Mouse (Mus musculus): ENCODE measurements at regions not wholly inside any gene's neighbourhood (a gene's known extent, or its start where the extent isn't known, plus 50 kb on each side); places are given as distances from the start of the nearest gene placed in this dataset.

- ATAC-seq (replicated peaks in 1 of 2; ENCODE audit: insufficient read depth in 1 of 2, low FRiP score in 2 of 2, low TSS enrichment in 1 of 2, low read depth in 1 of 2, poor library complexity in 2 of 2, severe bottlenecking in 2 of 2), result no peak
Observed at GRCm38 (mm10) chr1:73535726-73536265, 520.1 kb upstream of the Tnp1 start.

- no peak for ATAC-seq (replicated peaks in 1 of 2; ENCODE audit: insufficient read depth in 1 of 2, low FRiP score in 2 of 2, low TSS enrichment in 1 of 2, low read depth in 1 of 2, poor library complexity in 2 of 2, severe bottlenecking in 2 of 2)
Observed at GRCm38 (mm10) chr1:73533526-73533925, 517.8 kb upstream of the Tnp1 start.

- no peak for ATAC-seq (replicated peaks in 1 of 2; ENCODE audit: insufficient read depth in 1 of 2, low FRiP score in 2 of 2, low TSS enrichment in 1 of 2, low read depth in 1 of 2, poor library complexity in 2 of 2, severe bottlenecking in 2 of 2)
Observed at GRCm38 (mm10) chr1:73532316-73532715, 516.6 kb upstream of the Tnp1 start.

GRCm38 (mm10) chr1:73531831-73532230, 516.1 kb upstream of the Tnp1 start:
- no peak for ATAC-seq (replicated peaks in 1 of 2; ENCODE audit: insufficient read depth in 1 of 2, low FRiP score in 2 of 2, low TSS enrichment in 1 of 2, low read depth in 1 of 2, poor library complexity in 2 of 2, severe bottlenecking in 2 of 2)

GRCm38 (mm10) chr1:73530326-73530725, 514.6 kb upstream of the Tnp1 start:
- no peak for ATAC-seq (replicated peaks in 1 of 2; ENCODE audit: insufficient read depth in 1 of 2, low FRiP score in 2 of 2, low TSS enrichment in 1 of 2, low read depth in 1 of 2, poor library complexity in 2 of 2, severe bottlenecking in 2 of 2)

- no peak for ATAC-seq (replicated peaks in 1 of 2; ENCODE audit: insufficient read depth in 1 of 2, low FRiP score in 2 of 2, low TSS enrichment in 1 of 2, low read depth in 1 of 2, poor library complexity in 2 of 2, severe bottlenecking in 2 of 2)
Observed at GRCm38 (mm10) chr1:73528623-73529022, 512.9 kb upstream of the Tnp1 start.

- no peak for ATAC-seq (replicated peaks in 1 of 2; ENCODE audit: insufficient read depth in 1 of 2, low FRiP score in 2 of 2, low TSS enrichment in 1 of 2, low read depth in 1 of 2, poor library complexity in 2 of 2, severe bottlenecking in 2 of 2)
Observed at GRCm38 (mm10) chr1:73516441-73516840, 500.7 kb upstream of the Tnp1 start.

GRCm38 (mm10) chr1:73515781-73516180, 500.1 kb upstream of the Tnp1 start:
- no peak for ATAC-seq (replicated peaks in 1 of 2; ENCODE audit: insufficient read depth in 1 of 2, low FRiP score in 2 of 2, low TSS enrichment in 1 of 2, low read depth in 1 of 2, poor library complexity in 2 of 2, severe bottlenecking in 2 of 2)

GRCm38 (mm10) chr1:73513822-73514221, 498.1 kb upstream of the Tnp1 start:
- no peak for ATAC-seq (replicated peaks in 1 of 2; ENCODE audit: insufficient read depth in 1 of 2, low FRiP score in 2 of 2, low TSS enrichment in 1 of 2, low read depth in 1 of 2, poor library complexity in 2 of 2, severe bottlenecking in 2 of 2)

GRCm38 (mm10) chr1:73512836-73513235, 497.1 kb upstream of the Tnp1 start:
- ATAC-seq (replicated peaks in 1 of 2; ENCODE audit: insufficient read depth in 1 of 2, low FRiP score in 2 of 2, low TSS enrichment in 1 of 2, low read depth in 1 of 2, poor library complexity in 2 of 2, severe bottlenecking in 2 of 2), result no peak

GRCm38 (mm10) chr1:73507071-73507754, 491.5 kb upstream of the Tnp1 start:
- no peak for ATAC-seq (replicated peaks in 1 of 2; ENCODE audit: insufficient read depth in 1 of 2, low FRiP score in 2 of 2, low TSS enrichment in 1 of 2, low read depth in 1 of 2, poor library complexity in 2 of 2, severe bottlenecking in 2 of 2)

GRCm38 (mm10) chr1:73503611-73504010, 487.9 kb upstream of the Tnp1 start:
- ATAC-seq (replicated peaks in 1 of 2; ENCODE audit: insufficient read depth in 1 of 2, low FRiP score in 2 of 2, low TSS enrichment in 1 of 2, low read depth in 1 of 2, poor library complexity in 2 of 2, severe bottlenecking in 2 of 2), result no peak

GRCm38 (mm10) chr1:73500671-73501070, 485.0 kb upstream of the Tnp1 start:
- no peak for ATAC-seq (replicated peaks in 1 of 2; ENCODE audit: insufficient read depth in 1 of 2, low FRiP score in 2 of 2, low TSS enrichment in 1 of 2, low read depth in 1 of 2, poor library complexity in 2 of 2, severe bottlenecking in 2 of 2)

GRCm38 (mm10) chr1:73495971-73496749, 480.5 kb upstream of the Tnp1 start:
- no peak for ATAC-seq (replicated peaks in 1 of 2; ENCODE audit: insufficient read depth in 1 of 2, low FRiP score in 2 of 2, low TSS enrichment in 1 of 2, low read depth in 1 of 2, poor library complexity in 2 of 2, severe bottlenecking in 2 of 2)

GRCm38 (mm10) chr1:73481956-73482355, 466.2 kb upstream of the Tnp1 start:
- ATAC-seq (replicated peaks in 1 of 2; ENCODE audit: insufficient read depth in 1 of 2, low FRiP score in 2 of 2, low TSS enrichment in 1 of 2, low read depth in 1 of 2, poor library complexity in 2 of 2, severe bottlenecking in 2 of 2), result no peak

- no peak for ATAC-seq (replicated peaks in 1 of 2; ENCODE audit: insufficient read depth in 1 of 2, low FRiP score in 2 of 2, low TSS enrichment in 1 of 2, low read depth in 1 of 2, poor library complexity in 2 of 2, severe bottlenecking in 2 of 2)
Observed at GRCm38 (mm10) chr1:73479349-73479920, 463.7 kb upstream of the Tnp1 start.

GRCm38 (mm10) chr1:73460598-73460997, 444.9 kb upstream of the Tnp1 start:
- no peak for ATAC-seq (replicated peaks in 1 of 2; ENCODE audit: insufficient read depth in 1 of 2, low FRiP score in 2 of 2, low TSS enrichment in 1 of 2, low read depth in 1 of 2, poor library complexity in 2 of 2, severe bottlenecking in 2 of 2)
